Mouse (Mus musculus): Measurements from ENCODE around the gene Gtf2i. TPM values are rescaled to one million over a fixed set of nuclear protein-coding genes. Genes with fewer than 3 reads are reported as not detected.

Gene Gtf2i
- 36.2 and 42.2 TPM in 2 replicates for total RNA-seq (2012; rRNA removed)
- 24.5 and 28.4 TPM in 2 replicates for total RNA-seq (2014; rRNA removed)
- polyA plus RNA-seq (2012; ENCODE audit: insufficient read length, low read depth): 58.9 and 60.9 TPM in 2 replicates

DNA sequence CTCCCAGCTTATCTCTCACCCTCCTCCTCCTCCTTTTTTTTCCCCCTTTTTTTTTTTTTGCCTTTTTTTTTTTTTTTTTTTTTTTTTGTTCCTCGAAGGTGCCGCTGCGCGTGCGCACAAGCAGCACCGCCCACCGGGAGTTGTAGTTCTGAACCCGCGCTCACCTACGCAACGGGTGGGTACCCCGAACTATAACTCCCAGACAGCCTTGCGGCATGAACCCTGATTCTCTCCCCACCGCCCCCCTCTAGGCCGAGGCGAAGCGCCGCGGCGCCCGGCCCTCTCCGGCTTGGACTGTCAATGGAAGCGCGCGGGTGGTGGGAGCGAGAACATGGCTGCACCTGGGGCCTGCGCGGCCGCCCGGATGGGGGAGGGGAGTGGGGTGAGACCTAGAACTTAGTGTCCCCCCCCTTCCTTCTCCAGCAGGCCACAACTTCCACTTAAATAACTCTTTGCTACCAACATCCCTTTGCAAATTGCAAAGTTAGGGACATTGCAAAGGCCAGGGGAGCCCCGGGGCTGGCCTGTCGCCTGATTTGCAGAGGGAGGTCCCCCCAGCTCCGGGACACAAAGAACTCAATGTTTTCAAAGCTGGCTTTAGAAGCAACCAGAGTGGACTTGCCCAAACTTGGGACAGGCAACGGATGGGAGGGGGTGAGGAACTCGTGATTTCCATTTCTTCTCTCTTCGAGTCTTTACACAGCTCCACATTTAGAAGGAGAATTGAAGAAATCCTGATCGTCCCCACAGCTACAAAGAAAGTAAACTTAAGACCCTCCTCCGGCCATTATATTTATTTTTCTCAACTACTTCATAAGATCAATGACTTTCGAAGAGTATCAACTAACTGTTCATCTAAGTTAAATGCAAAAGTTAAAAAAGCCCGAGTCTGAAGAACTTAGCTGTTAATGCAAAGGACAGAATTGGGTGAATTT lies at the start of gene Gtf2i:
Gtf2i (minus strand) TSS at position 73 of the 935 bp plus-strand sequence.
- Histone ChIP-seq H3K9ac (ENCODE audit: insufficient read depth, low read depth) (peak within 1 kb of the TSS; percentile 77), H3K4me1 (ENCODE audit: control insufficient read depth in 1 of 2, insufficient read depth in 2 of 2) (peaks cover 6 to 27% of the 10 kb centered on the region in 2 experiments; a peak in 3 of 4 replicates), H3K79me2 (replicated peaks; ENCODE audit: control insufficient read depth, extremely low read depth, insufficient read depth, poor library complexity, severe bottlenecking) (peaks cover 29% of the 10 kb centered on the region), H3K27ac (ENCODE audit: insufficient read depth, low read depth) (peak within 1 kb of the TSS; percentile 72), H3K9me3 (replicated peaks; ENCODE audit: low read length) (no peaks in the 10 kb centered on the region), H3K4me3 (replicated peaks in 1 of 3; ENCODE audit: low read depth in 2 of 3, low read length in 2 of 3, poor library complexity in 1 of 3) (peak within 1 kb of the TSS; percentile 78 to 81 (median 81)), H3K36me3 (replicated peaks in 1 of 2; ENCODE audit: control insufficient read depth in 1 of 2, insufficient read depth in 1 of 2, low read length in 1 of 2) (peaks cover 0 to 16% of the 10 kb centered on the region in 2 experiments), H3K27me3 (replicated peaks) (peaks cover 2% of the 10 kb centered on the region), H3K4me2 (ENCODE audit: insufficient read depth, low read depth, poor library complexity, severe bottlenecking) (peak within 1 kb of the TSS; percentile 42)
- in situ Hi-C loops (cut with MboI; ENCODE audit: low pct_ligation_motif_present, low pct_unique_long_range_greater_than_20kb, low sequenced_read_pairs) (no loop called here), dilution Hi-C loops (cut with MboI; ENCODE audit: extremely low pct_ligation_motif_present, extremely low pct_unique_long_range_greater_than_20kb, low sequenced_read_pairs) (no loop called here)
- DNase-seq (ENCODE audit: extremely low read depth): peak; percentile 93
- TF ChIP-seq SMC3 (IDR thresholded peaks at IDR 0.05; ENCODE audit: low read depth, low read length): no peak
- no peak; the same call in 1 of the 2 replicates for TF ChIP-seq MAZ (IDR thresholded peaks at IDR 0.05; ENCODE audit: low read depth, low read length)
- TF ChIP-seq CHD2 (IDR thresholded peaks at IDR 0.05; ENCODE audit: low read length): peak; percentile 70
- TF ChIP-seq KAT2A (IDR thresholded peaks at IDR 0.05; ENCODE audit: insufficient replicate concordance, low read length): peak; percentile 85; the same call in 1 of the 2 replicates
- no peak for TF ChIP-seq ZC3H11A (IDR thresholded peaks at IDR 0.05; ENCODE audit: low read depth, low read length)
- no peak for TF ChIP-seq RAD21 (IDR thresholded peaks at IDR 0.05; ENCODE audit: low read depth, low read length)
- 0 out of 2 replicates have a peak, but pooled peaks have one; percentile 52 for TF ChIP-seq ZMIZ1 (IDR thresholded peaks at IDR 0.05; ENCODE audit: low read depth, low read length)
- TF ChIP-seq HCFC1 (IDR thresholded peaks at IDR 0.05; ENCODE audit: low read depth, low read length): peak; percentile 96
- no peak for TF ChIP-seq ZKSCAN1 (IDR thresholded peaks at IDR 0.05; ENCODE audit: borderline replicate concordance, low read depth, low read length)
- peak; percentile 87 for TF ChIP-seq NRF1 (IDR thresholded peaks at IDR 0.05; ENCODE audit: low read depth, low read length)
- TF ChIP-seq EP300 (IDR thresholded peaks at IDR 0.05; ENCODE audit: low read length): no peak
- TF ChIP-seq RCOR1 (conservative IDR thresholded peaks at IDR 0.05; ENCODE audit: low read depth, low read length): no peak
- no peak for TF ChIP-seq JUN (IDR thresholded peaks at IDR 0.05; ENCODE audit: insufficient read depth, low read depth, low read length)
- TF ChIP-seq MAFK (IDR thresholded peaks at IDR 0.05; ENCODE audit: insufficient replicate concordance, low read length): no peak
- no peak for TF ChIP-seq MEF2A (IDR thresholded peaks at IDR 0.05; ENCODE audit: borderline replicate concordance, low read depth, low read length)
- TF ChIP-seq TCF12 (IDR thresholded peaks at IDR 0.05; ENCODE audit: low read depth, low read length): peak; percentile 74
- no peak for TF ChIP-seq IRF4 (IDR thresholded peaks at IDR 0.05; ENCODE audit: low read depth, low read length)
- TF ChIP-seq PAX5 (IDR thresholded peaks at IDR 0.05; ENCODE audit: low read length): no peak
- no peak for TF ChIP-seq USF2 (conservative IDR thresholded peaks at IDR 0.05; ENCODE audit: low read depth, low read length)
- TF ChIP-seq CTCF (conservative IDR thresholded peaks at IDR 0.05 in 1 of 2, IDR thresholded peaks at IDR 0.05 in 1 of 2; ENCODE audit: low read depth in 2 of 2, low read length in 2 of 2): no peak
- TF ChIP-seq JUND (conservative IDR thresholded peaks at IDR 0.05; ENCODE audit: low read depth, low read length): no peak
- TF ChIP-seq MYC (IDR thresholded peaks at IDR 0.05; ENCODE audit: low read depth, low read length): no peak
- peak; percentile 50; the same call in 1 of the 2 replicates for TF ChIP-seq NELFE (IDR thresholded peaks at IDR 0.05; ENCODE audit: low read depth, low read length)
- TF ChIP-seq POLR2A (IDR thresholded peaks at IDR 0.05; ENCODE audit: low read depth, low read length): peak; percentile 70
- peak; percentile 21; the same call in 1 of the 2 replicates for TF ChIP-seq GABPA (IDR thresholded peaks at IDR 0.05; ENCODE audit: insufficient replicate concordance, low read depth, low read length)
- TF ChIP-seq UBTF (IDR thresholded peaks at IDR 0.05; ENCODE audit: low read depth, low read length): peak; percentile 86; the same call in 1 of the 2 replicates
- TF ChIP-seq USF1 (IDR thresholded peaks at IDR 0.05; ENCODE audit: low read depth, low read length): no peak
- TF ChIP-seq ETS1 (conservative IDR thresholded peaks at IDR 0.05; ENCODE audit: low read depth, low read length): no peak
- peak; percentile 17; the same call in 1 of the 2 replicates for TF ChIP-seq MXI1 (IDR thresholded peaks at IDR 0.05; ENCODE audit: low read depth, low read length)
- TF ChIP-seq POLR2AphosphoS2 (IDR thresholded peaks at IDR 0.05; ENCODE audit: low read depth, low read length): no peak
- TF ChIP-seq TBP (conservative IDR thresholded peaks at IDR 0.05; ENCODE audit: low read depth, low read length): 0 out of 2 replicates have a peak, but pooled peaks have one; percentile 17
- TF ChIP-seq SIN3A (IDR thresholded peaks at IDR 0.05; ENCODE audit: low read length): no peak
- no peak for TF ChIP-seq E2F4 (IDR thresholded peaks at IDR 0.05; ENCODE audit: insufficient replicate concordance, low read depth, low read length)
- TF ChIP-seq ELF1 (IDR thresholded peaks at IDR 0.05; ENCODE audit: low read depth, low read length): no peak; the same call in 1 of the 2 replicates
- TF ChIP-seq CHD1 (IDR thresholded peaks at IDR 0.05; ENCODE audit: low read depth, low read length): no peak; the same call in 1 of the 2 replicates
- TF ChIP-seq ZNF384 (IDR thresholded peaks at IDR 0.05; ENCODE audit: low read depth, low read length): peak; percentile 99
- TF ChIP-seq MAX (IDR thresholded peaks at IDR 0.05; ENCODE audit: low read length): no peak; the same call in 1 of the 2 replicates

All from CH12.LX (cell line).